Mouse (Mus musculus) intestine, embryonic 16.5 days (tissue): ENCODE results near the gene Fam181b. TPM values are rescaled to one million over a fixed set of nuclear protein-coding genes. Genes with fewer than 3 reads are reported as not detected.
A peak's percentile ranks its signal among the peaks of the same experiment; 100 is the strongest.

Source experiments
- ATAC-seq: fragments of 200-750 bp; cut with Nextera tagmentation; 2 replicates; pipeline ENCODE4 v1.8.0; 2017; ENCODE audit warnings: moderate TSS enrichment, moderate library complexity
- H3K27ac ChIP-seq: fragments of 300-500 bp; sonication (generic); 2 replicates; pipeline ENCODE4 v1.5.1; 2014; ENCODE audit warnings: mild to moderate bottlenecking, low read length
- H3K27me3 ChIP-seq: fragments of 300-500 bp; sonication (generic); replicated peaks from 2 replicates; pipeline ENCODE4 v1.6.1; 2014; ENCODE audit warnings: low read length, control low read depth, mixed read lengths; ENCODE audit not compliant: control insufficient read depth, insufficient read depth
- H3K36me3 ChIP-seq: fragments of 300-500 bp; sonication (generic); 2 replicates; pipeline ENCODE4 v1.6.1; 2014; ENCODE audit warnings: low read length, control low read depth; ENCODE audit not compliant: control insufficient read depth, insufficient read depth
- H3K4me1 ChIP-seq: fragments of 300-500 bp; sonication (generic); 2 replicates; pipeline ENCODE4 v1.6.1; 2014; ENCODE audit warnings: low read length, control low read depth, mixed read lengths; ENCODE audit not compliant: control insufficient read depth, insufficient read depth
- H3K4me2 ChIP-seq: fragments of 300-500 bp; sonication (generic); 2 replicates; pipeline ENCODE4 v1.6.1; 2014; ENCODE audit warnings: low read depth, low read length, control low read depth
- H3K4me3 ChIP-seq: fragments of 300-500 bp; sonication (generic); 2 replicates; pipeline ENCODE4 v1.5.1; 2014; ENCODE audit warnings: mild to moderate bottlenecking, low read length
- H3K9ac ChIP-seq: fragments of 300-500 bp; sonication (generic); 2 replicates; pipeline ENCODE4 v1.6.1; 2014; ENCODE audit warnings: low read depth, low read length
- H3K9me3 ChIP-seq: fragments of 300-500 bp; sonication (generic); 2 replicates; pipeline ENCODE4 v1.6.1; 2016; ENCODE audit warnings: low read length, control low read depth; ENCODE audit not compliant: control insufficient read depth
- WGBS: fragments of 180-500 bp; shearing (Covaris S2); extraction: QIAGEN DNeasy Blood & Tissue Kit; methylation state at CpG from one replicate; pipeline ENCODE4 v1.1.7; 2014; 5-methylcytosine and 5-hydroxymethylcytosine counted together
- polyA plus RNA-seq: library from polyadenylated mRNA; unstranded; fragments of >200 nt; fragmentation: Nextera tagmentation; extraction: Ambion mirVana; gene quantifications from 2 replicates; pipeline ENCODE4 v1.2.1, GENCODE M21; 2015

Gene Fam181b
- polyA plus RNA-seq, 1 experiment from 2014 or later: 2.0 TPM

- Histone ChIP-seq H3K4me3 (no peak overlapping the region), H3K9me3 (no peaks in the 10 kb centered on the region), H3K27ac (no peak overlapping the region), H3K4me1 (no peaks in the 10 kb centered on the region), H3K4me2 (no peak overlapping the region), H3K36me3 (no peaks in the 10 kb centered on the region), H3K27me3 (no peaks in the 10 kb centered on the region), H3K9ac (no peak overlapping the region)
- ATAC-seq: no peak; the same call in 1 of the 2 replicates
- WGBS: 66% methylated on average over 7 of the region's 7 CpGs
Observed at GRCm38 (mm10) chr7:93067464-93068015, 12.1 kb upstream of the Fam181b start.

GRCm38 (mm10) chr7:93076435-93076960, 3.2 kb upstream of the Fam181b start:
- Histone ChIP-seq H3K4me2 (no peak overlapping the region), H3K9ac (no peak overlapping the region), H3K4me1 (0 out of 2 replicates have a peak, but pooled peaks cover 3% of the 10 kb centered on the region), H3K9me3 (no peaks in the 10 kb centered on the region), H3K27me3 (peaks cover 8% of the 10 kb centered on the region), H3K27ac (no peak overlapping the region), H3K36me3 (no peaks in the 10 kb centered on the region), H3K4me3 (no peak overlapping the region)
- no peak for ATAC-seq
- WGBS: 16% methylated on average over 6 of the region's 6 CpGs

- Histone ChIP-seq H3K9ac (peak overlapping the region; percentile 63), H3K36me3 (no peaks in the 10 kb centered on the region), H3K4me1 (0 out of 2 replicates have a peak, but pooled peaks cover 3% of the 10 kb centered on the region), H3K4me3 (peak overlapping the region; percentile 62), H3K27ac (no peak overlapping the region), H3K4me2 (peak overlapping the region; percentile 93), H3K9me3 (no peaks in the 10 kb centered on the region), H3K27me3 (peaks cover 10% of the 10 kb centered on the region)
- ATAC-seq: no peak; the same call in 1 of the 2 replicates
- WGBS: 26% methylated on average over 7 of the region's 7 CpGs
Observed at GRCm38 (mm10) chr7:93079420-93079784, 263 bp upstream of the Fam181b start.

- Histone ChIP-seq H3K27me3 (peaks cover 10% of the 10 kb centered on the region), H3K36me3 (no peaks in the 10 kb centered on the region), H3K27ac (no peak overlapping the region), H3K9ac (peak overlapping the region; percentile 63), H3K4me2 (peak overlapping the region; percentile 93), H3K4me1 (0 out of 2 replicates have a peak, but pooled peaks cover 3% of the 10 kb centered on the region), H3K9me3 (no peaks in the 10 kb centered on the region), H3K4me3 (peak overlapping the region; percentile 62)
- peak; percentile 42 for ATAC-seq
- WGBS: under 1% methylated on average over 45 of the region's 45 CpGs
Observed at GRCm38 (mm10) chr7:93080731-93081430, 1.2 kb downstream of the Fam181b start.

GRCm38 (mm10) chr7:93093371-93094058, 13.8 kb downstream of the Fam181b start:
- Histone ChIP-seq H3K4me2 (no peak overlapping the region), H3K9ac (no peak overlapping the region), H3K4me3 (no peak overlapping the region), H3K27ac (no peak overlapping the region; the same call in 1 of the 2 replicates), H3K4me1 (no peaks in the 10 kb centered on the region), H3K36me3 (no peaks in the 10 kb centered on the region), H3K27me3 (no peaks in the 10 kb centered on the region), H3K9me3 (no peaks in the 10 kb centered on the region)
- peak; percentile 53 for ATAC-seq
- WGBS: 32% methylated on average over 11 of the region's 11 CpGs

- peak; percentile 82 for ATAC-seq
Observed at GRCm38 (mm10) chr7:93095511-93095910, 15.8 kb downstream of the Fam181b start.

GRCm38 (mm10) chr7:93104776-93105340, 25.2 kb downstream of the Fam181b start:
- ATAC-seq: no peak

More at GRCm38 (mm10) chr7:93095511-93095910, 15.8 kb downstream of the Fam181b start:
- Histone ChIP-seq H3K27me3 (no peaks in the 10 kb centered on the region), H3K4me3 (peak overlapping the region; percentile 17; the same call in 1 of the 2 replicates), H3K4me1 (no peaks in the 10 kb centered on the region), H3K9me3 (no peaks in the 10 kb centered on the region), H3K4me2 (peak overlapping the region; percentile 48), H3K27ac (no peak overlapping the region), H3K36me3 (no peaks in the 10 kb centered on the region), H3K9ac (no peak overlapping the region)
- 5% methylated on average over 8 of the region's 8 CpGs for WGBS

GRCm38 (mm10) chr7:93110370-93110965, 30.8 kb downstream of the Fam181b start:
- H3K9ac ChIP-seq: no peak overlapping the region
- no peak overlapping the region for H3K4me3 ChIP-seq
- ATAC-seq: no peak
- no peaks in the 10 kb centered on the region for H3K4me1 ChIP-seq
- H3K4me2 ChIP-seq: no peak overlapping the region
- no peaks in the 10 kb centered on the region for H3K27me3 ChIP-seq
- no peaks in the 10 kb centered on the region for H3K9me3 ChIP-seq
- no peaks in the 10 kb centered on the region for H3K36me3 ChIP-seq
- no peak overlapping the region for H3K27ac ChIP-seq
- 70% methylated on average over 2 of the region's 2 CpGs for WGBS

More at GRCm38 (mm10) chr7:93104776-93105340, 25.2 kb downstream of the Fam181b start:
- Histone ChIP-seq H3K4me2 (no peak overlapping the region), H3K27ac (no peak overlapping the region), H3K9me3 (no peaks in the 10 kb centered on the region), H3K36me3 (no peaks in the 10 kb centered on the region), H3K4me3 (no peak overlapping the region), H3K27me3 (no peaks in the 10 kb centered on the region), H3K4me1 (no peaks in the 10 kb centered on the region), H3K9ac (no peak overlapping the region)
- 90% methylated on average over 2 of the region's 2 CpGs for WGBS
